Mouse (Mus musculus): ENCODE measurements at regions not wholly inside any gene's neighbourhood (a gene's known extent, or its start where the extent isn't known, plus 50 kb on each side); places are given as distances from the start of the nearest gene placed in this dataset.

GRCm38 (mm10) chr2:48716206-48716605 lies 97.7 kb upstream of the Acvr2a start:
- intact Hi-C loops (cut with DNase I), result no loop called here
- DNase-seq, result no peak

DNA sequence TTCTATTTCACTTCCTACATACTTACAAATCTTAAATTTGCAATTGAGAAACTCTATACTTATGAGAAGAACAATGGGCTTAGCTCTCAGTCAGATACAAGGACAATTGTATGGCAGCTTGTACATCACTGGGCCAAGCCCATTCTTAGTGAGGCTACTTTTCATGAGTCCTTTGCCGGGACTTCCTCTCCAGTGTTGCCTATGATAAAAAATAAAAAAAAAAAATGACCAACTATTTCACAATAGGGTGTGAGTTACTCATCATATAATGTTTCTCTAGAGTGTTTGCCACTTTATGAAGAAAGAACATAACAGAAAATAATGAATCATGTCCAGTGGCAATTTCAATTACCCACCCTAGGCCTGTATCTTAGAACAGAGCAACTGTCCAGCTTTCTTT lies 96.1 kb upstream of the Acvr2a start:
- no peak for DNase-seq
- intact Hi-C loops (cut with DNase I), result no loop called here

- DNase-seq, result no peak
- intact Hi-C loops (cut with DNase I), result no loop called here
Observed at GRCm38 (mm10) chr2:48718261-48718660, 95.6 kb upstream of the Acvr2a start.

DNA sequence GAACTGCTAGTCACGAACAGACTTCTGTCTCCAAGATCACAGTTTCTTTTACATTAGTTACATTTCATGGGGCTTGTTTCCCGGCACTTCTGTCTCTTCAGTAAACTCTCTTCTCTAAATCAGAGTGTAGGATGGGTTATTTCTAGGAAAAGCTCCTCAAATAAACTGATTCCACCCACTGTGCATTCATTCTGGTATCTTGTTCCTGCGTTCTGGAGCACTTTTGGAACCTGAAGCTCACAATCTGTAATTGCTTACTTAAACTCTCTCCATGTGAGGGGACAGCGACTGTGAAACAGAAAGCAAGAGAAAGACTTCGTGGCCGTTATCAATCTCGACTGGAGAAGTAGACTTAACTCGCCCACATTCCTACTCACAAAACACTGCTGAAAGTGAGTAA lies 83.1 kb upstream of the Acvr2a start:
- intact Hi-C loops (cut with DNase I), result no loop called here

DNA sequence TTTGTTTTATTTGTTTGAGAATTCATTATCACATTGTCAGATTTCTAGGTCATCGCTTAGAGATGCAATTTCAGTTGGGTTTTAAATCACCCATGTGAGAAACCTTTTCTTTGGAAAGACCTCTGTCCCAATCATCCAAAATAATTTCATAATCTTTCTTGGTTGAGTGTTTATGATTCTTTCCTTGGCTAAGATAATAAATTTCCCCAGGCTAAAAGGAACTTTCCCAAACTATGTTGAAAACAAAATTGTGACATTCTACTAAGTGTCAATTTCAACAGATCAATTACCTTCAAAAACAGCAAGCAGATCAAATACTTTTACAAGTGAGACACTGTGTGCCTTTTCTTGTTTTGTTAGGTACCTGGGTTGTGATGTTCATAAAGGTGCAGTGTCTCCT lies 80.0 kb upstream of the Acvr2a start:
- intact Hi-C loops (cut with DNase I), result no loop called here

More for the DNA sequence above, 83.1 kb upstream of the Acvr2a start:
- no peak for DNase-seq

DNA sequence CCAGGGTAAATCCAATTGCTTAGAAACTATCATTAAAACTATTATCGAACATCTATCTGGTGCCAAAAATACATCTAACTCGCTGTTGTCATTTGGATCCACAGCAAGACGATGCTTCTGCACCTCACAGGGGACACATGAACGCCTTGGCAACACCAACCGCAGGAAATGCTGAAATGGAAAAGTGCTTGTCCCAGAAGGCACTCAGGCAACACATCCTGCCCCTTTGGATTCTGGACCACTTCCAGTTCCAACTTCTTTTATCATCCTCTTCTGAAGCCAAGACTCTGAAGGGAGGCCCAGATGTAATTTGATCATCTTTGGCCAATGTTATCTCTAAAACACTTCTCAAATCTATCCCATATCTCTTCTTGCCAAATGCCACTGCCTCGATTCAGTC lies 79.4 kb upstream of the Acvr2a start:
- no peak for DNase-seq
- intact Hi-C loops (cut with DNase I), result no loop called here

More for the DNA sequence above, 80.0 kb upstream of the Acvr2a start:
- no peak for DNase-seq

DNA sequence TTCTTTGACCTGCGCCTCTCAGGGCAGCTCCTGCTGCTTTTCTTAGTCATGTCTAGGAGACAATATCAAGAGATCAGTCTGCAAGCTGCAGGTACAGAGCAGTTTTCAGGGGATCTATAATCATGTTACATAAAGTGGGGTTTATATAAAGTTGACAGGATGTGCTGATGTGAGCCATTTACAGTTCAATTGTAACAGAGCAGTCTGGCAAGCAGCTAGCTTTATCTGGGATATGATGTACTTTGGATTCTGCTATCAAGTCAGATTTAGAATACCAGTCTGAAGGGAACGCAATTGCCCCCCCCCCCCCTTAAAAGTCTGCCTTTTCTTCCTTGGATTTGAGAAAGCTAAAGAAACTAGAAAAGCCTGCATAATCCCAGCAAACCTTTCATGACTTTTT lies 77.6 kb upstream of the Acvr2a start:
- DNase-seq, result no peak
- intact Hi-C loops (cut with DNase I), result no loop called here

Data from left cerebral cortex, postnatal 4 days (tissue).